Mouse (Mus musculus) left cerebral cortex, postnatal 4 days (tissue): Measurements from ENCODE around the gene Zbtb48. TPM values are rescaled to one million over a fixed set of nuclear protein-coding genes. Genes with fewer than 3 reads are reported as not detected.

ENCODE experiments used
- DNase-seq: peaks from one replicate; pipeline ENCODE4 v3.0.0-alpha.2; 2022
- intact Hi-C: fragments of 180-260 bp; cut with DNase I; formaldehyde crosslinking; loops from one replicate; pipeline ENCODE4 v1.15.1; 2025
- total RNA-seq, 2 experiments: library from RNA; stranded (reverse); gene quantifications; 2 replicates each; pipeline ENCODE4 v1.2.3; 2021

Zbtb48 gene
- total RNA-seq, 2 experiments from 2014 or later = 17.4 to 17.6 TPM

DNA sequence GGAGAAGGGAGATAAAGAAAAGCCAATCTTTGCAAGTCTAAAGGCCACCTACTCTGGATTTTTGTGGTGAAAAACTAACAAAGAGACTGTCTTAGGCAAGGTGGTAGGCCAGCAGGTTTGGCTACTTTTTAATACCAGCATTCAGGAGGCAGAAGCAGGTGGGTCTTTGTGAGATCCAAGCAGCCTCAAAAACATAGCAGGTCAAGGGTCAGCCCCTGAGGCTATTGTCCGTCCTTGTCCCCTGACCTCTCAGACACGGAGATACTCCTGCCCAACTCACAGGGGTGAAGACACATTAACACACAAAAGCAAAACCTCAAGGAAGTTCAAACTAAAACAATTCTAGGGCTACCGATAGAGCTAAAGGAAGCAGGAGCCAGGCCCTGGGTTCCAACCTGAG lies 20.7 kb downstream of the Zbtb48 start:
- intact Hi-C loops = no loop called here
- DNase-seq = no peak

DNA sequence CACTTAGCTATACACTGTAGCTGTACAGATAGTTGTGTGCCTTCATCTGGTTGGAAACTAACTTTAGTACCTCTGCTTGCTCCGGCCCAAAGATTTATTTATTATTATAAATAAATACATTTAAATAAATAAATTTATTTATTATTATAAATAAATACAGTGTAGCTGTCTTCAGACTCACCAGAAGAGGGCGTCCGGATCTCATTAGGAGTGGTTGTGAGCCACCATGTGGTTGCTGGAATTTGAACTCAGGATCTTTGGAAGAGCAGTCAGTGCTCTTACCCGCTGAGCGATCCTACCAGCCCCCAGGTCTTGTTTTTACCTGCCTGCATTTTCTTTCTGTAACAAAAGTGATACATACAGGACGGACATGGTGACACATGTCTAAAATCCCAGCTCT lies 21.3 kb downstream of the Zbtb48 start:
- intact Hi-C loops = no loop called here
- no peak for DNase-seq

DNA sequence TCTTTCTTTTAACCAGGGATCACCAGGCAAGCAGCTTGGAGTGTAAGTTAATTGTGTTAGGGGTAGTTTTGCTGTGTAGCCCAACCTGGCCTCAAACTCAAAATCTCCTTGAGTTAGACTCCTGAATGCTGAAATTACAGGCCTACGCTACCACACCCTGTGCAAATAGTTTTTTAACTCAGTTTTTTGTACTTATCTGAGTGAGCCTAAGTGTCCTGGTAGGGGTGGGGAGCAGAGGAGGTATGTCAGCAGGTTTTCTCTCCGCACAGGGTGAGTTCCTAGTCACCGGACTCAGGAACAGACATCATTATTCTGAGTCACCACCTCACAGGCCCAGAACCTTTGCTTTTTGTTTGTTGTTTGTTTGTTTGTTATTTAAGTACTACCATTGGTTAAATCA lies 25.4 kb downstream of the Zbtb48 start:
- intact Hi-C loops = no loop called here
- no peak for DNase-seq

GRCm38 (mm10) chr4:152001335-152001734 lies 26.1 kb downstream of the Zbtb48 start:
- no peak for DNase-seq
- intact Hi-C loops = no loop called here

DNA sequence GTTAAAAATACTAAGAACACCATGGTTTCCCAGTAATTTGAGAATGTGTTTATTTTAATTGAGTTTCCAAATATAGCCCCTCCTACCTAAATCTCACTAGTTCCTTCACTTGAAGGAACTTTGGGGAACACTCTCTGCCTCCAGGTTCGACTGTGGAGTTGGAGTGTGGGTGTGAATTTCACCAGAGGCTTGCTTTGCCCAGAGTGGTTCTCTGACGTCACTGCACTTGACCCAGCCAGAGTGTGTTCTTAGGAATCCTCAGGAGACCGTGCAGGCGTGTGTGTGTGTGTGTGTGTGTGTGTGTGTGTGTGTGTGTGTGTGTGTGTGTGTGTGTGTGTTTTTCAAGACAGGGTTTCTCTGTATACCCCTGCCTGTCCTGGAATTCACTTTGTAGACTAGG lies 26.6 kb downstream of the Zbtb48 start:
- intact Hi-C loops = no loop called here
- no peak for DNase-seq

GRCm38 (mm10) chr4:151999481-151999880 lies 28.0 kb downstream of the Zbtb48 start:
- intact Hi-C loops = no loop called here
- DNase-seq = no peak

DNA sequence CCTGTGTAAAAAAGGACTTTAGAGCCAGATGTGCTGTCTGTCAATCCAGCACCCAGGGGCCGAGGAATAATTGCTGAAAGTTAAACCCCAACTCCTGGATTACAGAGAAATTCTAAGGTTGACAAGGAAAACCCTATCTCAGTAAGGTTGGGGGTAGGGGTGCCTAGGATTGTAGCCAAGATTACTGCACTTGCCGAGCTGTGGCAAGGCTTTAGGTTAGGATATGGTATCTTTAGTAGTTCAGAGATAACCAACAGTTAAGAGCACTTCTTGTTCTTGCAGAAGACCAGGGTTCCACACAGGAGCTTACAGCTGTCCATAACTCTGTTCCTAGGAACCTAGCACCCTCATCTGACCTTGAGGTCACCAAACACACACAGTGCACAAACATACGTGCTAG lies 29.8 kb downstream of the Zbtb48 start:
- DNase-seq = no peak
- intact Hi-C loops = no loop called here

- intact Hi-C loops = no loop called here
- DNase-seq = no peak
Observed at GRCm38 (mm10) chr4:151996951-151997222, 30.6 kb downstream of the Zbtb48 start.

- DNase-seq = peak; percentile 100
- intact Hi-C loops = no loop called here
Observed at GRCm38 (mm10) chr4:151996173-151996950, 31.1 kb downstream of the Zbtb48 start, which contains the start of gene Phf13. Phf13 (minus strand) TSS chr4:151996258.

DNA sequence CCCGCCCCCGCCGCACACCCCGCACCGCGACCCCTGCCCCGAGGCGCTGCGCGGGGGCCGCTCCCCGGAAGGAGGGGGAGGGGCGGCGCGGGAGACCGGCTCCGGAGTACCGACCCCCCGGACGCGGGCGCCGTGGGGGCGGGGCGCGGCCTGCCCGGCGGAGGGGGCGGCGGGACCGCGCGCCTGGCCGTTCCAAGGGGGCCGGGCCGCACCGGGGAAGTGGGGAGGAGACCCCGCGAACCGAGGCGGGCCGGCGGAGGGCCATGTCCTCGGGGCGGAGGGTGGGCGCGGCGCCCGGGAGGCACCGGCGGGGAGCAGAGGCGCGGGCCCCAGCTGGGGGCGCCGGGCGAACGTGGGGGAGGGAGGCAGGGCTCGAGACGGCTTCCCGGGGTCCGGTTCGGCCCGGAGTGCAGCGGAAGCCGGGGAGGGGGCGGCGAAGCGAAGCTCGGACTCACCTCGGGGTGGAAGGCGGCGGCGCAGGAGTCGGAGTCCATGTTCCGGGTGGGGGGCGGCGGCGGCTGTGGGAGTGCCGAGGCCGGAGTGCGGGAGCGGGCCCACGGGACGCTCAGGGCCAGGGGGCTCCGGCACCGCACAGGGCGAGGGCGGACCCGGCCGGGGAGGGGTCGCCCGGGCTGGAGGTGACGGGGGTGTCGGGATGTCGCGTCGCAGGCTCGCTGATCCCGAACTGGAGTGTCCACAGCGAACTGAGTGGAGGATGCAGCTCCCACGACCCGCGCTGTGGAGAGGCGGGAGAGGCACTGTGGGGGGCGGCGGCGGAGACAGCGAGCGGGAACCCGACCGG lies 31.9 kb downstream of the Zbtb48 start:
- intact Hi-C loops = no loop called here
- DNase-seq = peak; percentile 52

- intact Hi-C loops = no loop called here
- peak; percentile 46 for DNase-seq
Observed at GRCm38 (mm10) chr4:151994228-151995171, 33.0 kb downstream of the Zbtb48 start.

DNA sequence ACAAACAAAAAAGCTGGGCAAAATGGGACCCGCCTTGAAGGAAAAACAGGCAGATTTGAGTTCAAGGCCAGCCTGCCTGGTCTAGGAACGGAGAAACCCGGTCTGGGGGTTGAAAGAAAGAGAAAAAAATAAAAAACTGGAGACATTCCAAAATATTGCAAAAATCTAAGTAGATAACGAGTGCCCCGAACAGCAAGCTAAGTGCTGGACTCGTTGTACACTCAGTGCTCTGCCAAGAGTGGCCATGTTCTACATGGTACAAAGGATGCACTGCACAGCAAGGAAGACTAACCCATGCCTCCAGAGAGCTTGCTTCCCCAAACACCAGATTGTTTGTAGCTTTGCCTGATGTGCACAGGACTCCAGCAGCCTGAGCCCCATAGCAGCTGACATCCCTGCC lies 34.4 kb downstream of the Zbtb48 start:
- DNase-seq = no peak
- intact Hi-C loops = no loop called here

DNA sequence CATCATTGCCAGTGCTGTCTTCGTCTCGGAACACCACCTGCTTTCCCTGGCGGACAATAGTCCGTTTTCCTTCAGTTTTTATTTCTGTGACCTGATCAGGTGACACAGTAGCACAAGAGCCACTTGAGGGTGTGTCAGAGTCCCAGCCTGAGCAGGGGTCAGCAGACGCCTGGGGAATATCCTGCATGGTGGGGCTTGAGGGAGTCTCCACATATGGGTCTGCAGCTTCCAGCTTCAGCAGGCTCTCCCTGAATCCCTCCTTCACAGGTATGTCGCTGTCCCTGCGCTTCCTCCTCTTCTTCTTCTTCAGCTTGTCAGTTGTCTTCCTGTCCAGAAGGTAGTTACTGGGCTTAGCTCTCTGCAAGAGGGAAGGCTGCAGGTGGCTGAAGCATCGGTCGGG lies 35.4 kb downstream of the Zbtb48 start:
- intact Hi-C loops = no loop called here
- DNase-seq = no peak

- intact Hi-C loops = no loop called here
- no peak for DNase-seq
Observed at GRCm38 (mm10) chr4:151989110-151989488, 38.4 kb downstream of the Zbtb48 start.

GRCm38 (mm10) chr4:151988342-151989109 lies 38.9 kb downstream of the Zbtb48 start, which contains the start of gene Thap3:
Thap3 (minus strand) TSS chr4:151988997.
- DNase-seq = peak; percentile 80
- intact Hi-C loops = no loop called here

DNA sequence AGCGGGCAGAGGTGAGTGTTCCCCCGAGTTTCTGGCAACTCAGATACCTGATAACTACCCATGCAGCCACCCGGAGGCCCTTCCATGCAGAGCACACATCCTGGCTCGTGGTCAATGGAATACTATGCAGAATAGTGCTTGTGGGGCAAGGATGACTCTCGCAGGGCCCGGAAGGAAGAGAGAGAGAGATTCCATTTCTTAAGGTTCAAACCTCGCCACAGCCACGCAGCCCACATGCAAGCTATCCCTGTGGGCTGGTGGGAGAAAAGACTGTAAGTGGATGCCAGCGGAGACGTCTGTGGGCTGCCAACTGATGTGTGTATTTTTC lies 39.5 kb downstream of the Zbtb48 start:
- no peak for DNase-seq
- intact Hi-C loops = no loop called here

DNA sequence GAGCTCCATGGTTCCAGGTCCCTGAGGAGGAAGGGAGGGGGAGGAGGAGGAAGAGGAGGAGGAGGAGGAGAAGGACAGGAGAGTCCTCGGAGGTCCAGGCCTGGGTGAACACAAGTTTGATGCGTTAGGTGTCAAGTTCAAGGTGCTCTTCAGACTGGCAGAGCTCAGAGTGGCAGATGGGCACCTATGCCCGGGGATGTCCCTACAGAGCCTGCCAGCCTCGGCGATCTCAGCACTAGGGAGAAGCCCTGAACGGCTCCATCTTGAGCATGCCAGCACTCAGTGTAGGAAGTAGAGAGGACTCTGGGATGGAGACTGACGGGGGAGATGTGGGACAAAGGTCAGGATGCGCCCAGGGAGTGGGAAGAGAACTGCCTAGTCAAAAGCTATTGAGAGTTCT lies 40.8 kb downstream of the Zbtb48 start:
- no peak for DNase-seq
- intact Hi-C loops = no loop called here

DNA sequence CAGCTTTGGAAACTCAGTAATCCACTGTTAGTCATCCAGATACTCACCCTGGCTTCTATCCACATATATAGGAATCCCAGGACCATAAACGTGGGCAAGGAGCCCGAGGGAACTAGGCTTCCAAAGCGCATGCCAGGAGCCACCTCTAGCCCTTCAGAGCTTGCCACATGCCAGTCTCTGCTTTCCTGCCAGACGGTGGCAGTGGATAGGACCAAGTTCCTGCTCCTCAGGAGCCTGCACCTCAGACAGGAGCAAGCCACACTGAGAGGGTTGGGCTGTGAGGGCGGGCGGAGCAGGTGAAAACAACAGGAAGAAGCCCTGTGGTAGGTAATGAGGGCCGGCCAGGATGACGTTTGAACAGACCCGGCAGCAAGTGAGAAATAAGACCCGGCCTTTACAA lies 41.6 kb downstream of the Zbtb48 start:
- peak; percentile 45 for DNase-seq
- intact Hi-C loops = no loop called here

- DNase-seq = peak; percentile 80
- intact Hi-C loops = loop anchor here (5.0 kb wide), 1 partner anchor 44 kb away; the partner anchor contains the start of gene Zbtb48
Observed at GRCm38 (mm10) chr4:151983560-151983959, 43.9 kb downstream of the Zbtb48 start.

- no peak for DNase-seq
- intact Hi-C loops = loop anchor here (5.0 kb wide), 1 partner anchor 44 kb away; the partner anchor contains the start of gene Zbtb48
Observed at GRCm38 (mm10) chr4:151983043-151983442, 44.4 kb downstream of the Zbtb48 start.
